Mouse (Mus musculus): ENCODE results near the gene Vmn1r15. TPM values are rescaled to one million over a fixed set of nuclear protein-coding genes. Genes with fewer than 3 reads are reported as not detected.

The Vmn1r15 gene
- not detected in 2 replicates for polyA plus RNA-seq (2016; fragmentation: Nextera tagmentation; extraction: Ambion mirVana)

DNA sequence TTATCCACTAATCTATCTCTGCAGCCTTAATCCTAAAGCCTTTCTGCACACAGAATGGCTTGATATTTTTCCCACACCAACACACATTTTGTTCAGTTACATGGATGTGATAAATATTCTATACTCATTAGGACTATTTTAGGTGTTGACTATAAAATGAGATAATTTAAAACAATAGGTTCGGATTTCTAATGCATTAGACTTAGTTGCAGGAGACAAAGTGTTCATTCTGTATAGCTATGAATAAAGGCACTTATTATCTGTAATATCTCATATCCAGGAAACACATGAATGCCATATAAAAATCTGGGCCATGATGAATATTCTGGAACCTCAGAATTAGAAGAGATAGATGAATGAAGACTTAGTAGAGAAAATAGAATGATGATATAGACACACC is at the start of gene Vmn1r15:
Vmn1r15 (plus strand) TSS at position 301 of the 400 bp plus-strand sequence.
- Histone ChIP-seq H3K36me3 (replicated peaks) (no peaks in the 10 kb centered on the region), H3K27me3 (replicated peaks; ENCODE audit: low read depth, poor library complexity, severe bottlenecking) (no peaks in the 10 kb centered on the region), H3K9me3 (no peaks in the 10 kb centered on the region), H3K4me1 (no peaks in the 10 kb centered on the region), H3K27ac (replicated peaks) (no peak within 1 kb of the TSS), H3K4me3 (no peak within 1 kb of the TSS)
- WGBS: 77% methylated on average over 1 of the region's 1 CpGs
- no peak for DNase-seq (ENCODE audit: low spot score)

DNA sequence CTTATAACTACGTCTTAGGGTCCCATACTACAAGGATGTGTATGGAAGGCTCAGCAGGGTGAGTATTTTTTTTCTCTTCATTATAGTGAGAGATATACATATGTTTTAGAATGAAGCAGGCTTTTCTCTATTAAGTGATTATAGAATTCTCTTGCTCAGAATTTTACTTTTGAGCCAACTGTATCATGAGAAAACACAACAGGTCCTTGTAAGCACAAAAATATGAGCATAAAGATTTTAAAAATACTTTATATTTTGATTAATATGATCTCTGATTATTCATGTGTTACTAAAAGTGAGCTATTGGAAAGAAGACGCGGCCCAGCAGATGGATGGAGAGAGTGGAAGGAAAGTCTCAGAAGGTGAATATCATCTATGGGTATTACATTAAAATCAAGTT is 26.4 kb upstream of the Vmn1r15 start, which contains the start of gene Vmn1r14:
Vmn1r14 (plus strand) TSS at position 301 of the 400 bp plus-strand sequence.
- Histone ChIP-seq H3K4me1 (no peaks in the 10 kb centered on the region), H3K27me3 (replicated peaks; ENCODE audit: low read depth, poor library complexity, severe bottlenecking) (no peaks in the 10 kb centered on the region), H3K4me3 (no peak within 1 kb of the TSS), H3K27ac (replicated peaks) (no peak within 1 kb of the TSS), H3K36me3 (replicated peaks) (no peaks in the 10 kb centered on the region), H3K9me3 (no peaks in the 10 kb centered on the region)
- no peak for DNase-seq (ENCODE audit: low spot score)
- WGBS: 90% methylated on average over 3 of the region's 3 CpGs

DNA sequence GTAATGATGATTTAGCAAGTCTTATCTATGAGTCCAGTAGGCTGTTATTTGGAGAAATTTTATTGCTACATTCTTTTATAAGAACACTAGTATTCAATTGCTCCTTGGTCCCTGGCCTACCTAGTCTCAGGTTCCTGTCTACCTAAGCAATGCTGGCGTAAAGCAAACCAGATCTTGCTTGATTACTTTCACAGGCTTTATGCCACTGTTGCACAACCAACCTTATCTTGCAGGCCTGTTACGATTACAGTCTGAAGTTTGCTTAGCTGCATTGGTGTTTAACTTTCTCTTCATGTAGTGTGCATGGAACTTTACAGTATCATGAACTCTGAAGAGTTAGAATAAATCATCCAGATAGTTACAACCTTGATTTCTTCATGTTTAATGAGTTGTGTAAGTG is 3.2 kb downstream of the Vmn1r15 start:
- Histone ChIP-seq H3K9me3 (no peaks in the 10 kb centered on the region), H3K27ac (replicated peaks) (no peak overlapping the region), H3K27me3 (replicated peaks; ENCODE audit: low read depth, poor library complexity, severe bottlenecking) (no peaks in the 10 kb centered on the region), H3K4me3 (no peak overlapping the region), H3K4me1 (no peaks in the 10 kb centered on the region), H3K36me3 (replicated peaks) (no peaks in the 10 kb centered on the region)
- WGBS: 92% methylated on average over 2 of the region's 2 CpGs
- DNase-seq (ENCODE audit: low spot score): no peak

DNA sequence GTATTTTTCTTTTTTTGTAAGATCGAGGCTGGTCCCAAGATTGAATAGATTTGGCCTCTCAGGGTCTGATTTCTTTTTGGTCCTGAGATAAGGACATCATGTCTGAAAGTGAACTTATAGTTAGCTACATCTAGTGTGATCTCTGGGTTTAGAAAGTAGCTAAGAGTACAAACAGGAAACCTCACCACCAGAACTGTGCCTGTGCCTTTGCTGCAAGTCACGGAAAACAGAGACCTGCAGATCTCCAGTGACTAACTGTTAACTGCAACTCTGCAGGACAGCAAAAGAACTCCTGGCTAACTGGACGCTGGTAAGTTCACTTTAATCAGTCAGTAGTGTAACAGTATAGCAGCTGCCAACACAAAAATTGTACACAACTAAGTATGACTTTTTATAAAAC is 14.1 kb downstream of the Vmn1r15 start:
- Histone ChIP-seq H3K27me3 (replicated peaks; ENCODE audit: low read depth, poor library complexity, severe bottlenecking) (no peaks in the 10 kb centered on the region), H3K4me1 (no peaks in the 10 kb centered on the region), H3K9me3 (no peaks in the 10 kb centered on the region), H3K36me3 (replicated peaks) (no peaks in the 10 kb centered on the region), H3K27ac (replicated peaks) (no peak overlapping the region), H3K4me3 (no peak overlapping the region)
- DNase-seq (ENCODE audit: low spot score): no peak
- WGBS: 75% methylated on average over 3 of the region's 3 CpGs

DNA sequence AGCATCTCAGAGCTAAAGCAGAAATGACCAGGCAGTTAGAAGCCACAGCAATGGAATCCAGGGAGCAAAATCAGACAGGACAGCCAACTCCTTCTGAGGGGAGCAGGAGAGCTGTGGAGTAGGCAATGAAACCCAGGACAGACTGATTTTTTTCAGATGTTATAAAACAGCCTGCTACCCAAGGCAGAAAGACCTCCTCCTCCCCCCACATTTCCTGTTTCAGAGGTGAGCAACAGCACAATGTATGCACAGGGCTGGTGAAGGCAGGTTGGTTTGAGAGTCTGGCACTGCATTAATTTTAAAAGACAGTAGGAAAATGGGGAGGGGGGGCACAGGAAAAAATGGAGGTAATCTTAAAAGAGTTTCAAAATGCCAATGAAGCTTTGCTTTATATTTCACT is 14.8 kb downstream of the Vmn1r15 start:
- H3K27me3 ChIP-seq (replicated peaks; ENCODE audit: low read depth, poor library complexity, severe bottlenecking): no peaks in the 10 kb centered on the region
- no peaks in the 10 kb centered on the region for H3K36me3 ChIP-seq (replicated peaks)
- H3K27ac ChIP-seq (replicated peaks): no peak overlapping the region
- H3K4me1 ChIP-seq: no peaks in the 10 kb centered on the region
- DNase-seq (ENCODE audit: low spot score): no peak
- H3K4me3 ChIP-seq: no peak overlapping the region
- no peaks in the 10 kb centered on the region for H3K9me3 ChIP-seq

DNA sequence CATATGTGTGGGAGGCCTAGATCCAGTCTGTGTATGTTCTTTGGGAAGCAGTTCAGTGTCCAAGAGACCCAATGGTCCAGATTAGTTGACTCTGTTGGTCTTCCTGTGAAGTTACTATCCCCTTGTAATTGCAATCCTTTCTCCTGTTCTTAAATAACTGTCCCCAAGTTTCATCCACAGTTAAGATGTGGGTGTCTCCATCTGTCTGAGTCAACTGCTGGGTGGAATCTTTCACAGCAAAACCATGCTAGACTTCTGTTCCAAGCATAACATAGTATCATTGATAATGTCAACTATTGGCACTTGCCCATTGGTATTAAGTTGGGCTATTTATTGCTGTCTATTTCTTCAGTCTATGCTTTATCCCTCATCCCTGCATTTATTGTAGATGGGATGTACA is 21.2 kb downstream of the Vmn1r15 start:
- Histone ChIP-seq H3K36me3 (replicated peaks) (no peaks in the 10 kb centered on the region), H3K4me3 (no peak overlapping the region), H3K27ac (replicated peaks) (no peak overlapping the region), H3K9me3 (no peaks in the 10 kb centered on the region), H3K27me3 (replicated peaks; ENCODE audit: low read depth, poor library complexity, severe bottlenecking) (no peaks in the 10 kb centered on the region), H3K4me1 (no peaks in the 10 kb centered on the region)
- DNase-seq (ENCODE audit: low spot score): no peak

Other genes with a start within 250 kb of the Vmn1r15 start
- gene Vmn1r7, start 232.6 kb upstream of the Vmn1r15 start, polyA plus RNA-seq (2016; fragmentation: Nextera tagmentation; extraction: Ambion mirVana): not detected in 2 replicates
- not detected in 2 replicates for gene Vmn1r8, start 225.7 kb upstream of the Vmn1r15 start, polyA plus RNA-seq (2016; fragmentation: Nextera tagmentation; extraction: Ambion mirVana)
- not detected in 2 replicates for gene Vmn1r9, start 191.2 kb upstream of the Vmn1r15 start, polyA plus RNA-seq (2016; fragmentation: Nextera tagmentation; extraction: Ambion mirVana)
- gene Vmn1r10, start 148.5 kb upstream of the Vmn1r15 start, polyA plus RNA-seq (2016; fragmentation: Nextera tagmentation; extraction: Ambion mirVana): not detected in 2 replicates
- gene Vmn1r11, start 124.5 kb upstream of the Vmn1r15 start, polyA plus RNA-seq (2016; fragmentation: Nextera tagmentation; extraction: Ambion mirVana): not detected in 2 replicates
- gene Vmn1r12, start 101.0 kb upstream of the Vmn1r15 start, polyA plus RNA-seq (2016; fragmentation: Nextera tagmentation; extraction: Ambion mirVana): not detected in 2 replicates
- gene Vmn1r13, start 54.7 kb upstream of the Vmn1r15 start, polyA plus RNA-seq (2016; fragmentation: Nextera tagmentation; extraction: Ambion mirVana): not detected in 2 replicates
- not detected in 2 replicates for gene Vmn1r14, start 26.3 kb upstream of the Vmn1r15 start, polyA plus RNA-seq (2016; fragmentation: Nextera tagmentation; extraction: Ambion mirVana)
- gene Vmn1r16, start 71.5 kb downstream of the Vmn1r15 start, polyA plus RNA-seq (2016; fragmentation: Nextera tagmentation; extraction: Ambion mirVana): not detected in 2 replicates
- not detected in 2 replicates for gene Vmn1r17, start 105.8 kb downstream of the Vmn1r15 start, polyA plus RNA-seq (2016; fragmentation: Nextera tagmentation; extraction: Ambion mirVana)
- gene Vmn1r18, start 137.8 kb downstream of the Vmn1r15 start, polyA plus RNA-seq (2016; fragmentation: Nextera tagmentation; extraction: Ambion mirVana): not detected in 2 replicates
- not detected in 2 replicates for gene Vmn1r19, start 145.8 kb downstream of the Vmn1r15 start, polyA plus RNA-seq (2016; fragmentation: Nextera tagmentation; extraction: Ambion mirVana)
- not detected in 2 replicates for gene Vmn1r20, start 171.0 kb downstream of the Vmn1r15 start, polyA plus RNA-seq (2016; fragmentation: Nextera tagmentation; extraction: Ambion mirVana)